Mouse (Mus musculus) kidney, postnatal 0 days (tissue): ENCODE results near the gene Gpcpd1. TPM values are rescaled to one million over a fixed set of nuclear protein-coding genes. Genes with fewer than 3 reads are reported as not detected.

Experiments
- ATAC-seq: fragments of 200-750 bp; cut with Nextera tagmentation; replicated peaks from 2 replicates; pipeline ENCODE4 v1.8.0; 2017; ENCODE audit warnings: low read depth, moderate number of reproducible peaks, moderate TSS enrichment, moderate library complexity; ENCODE audit not compliant: low FRiP score
- DNase-seq: peaks from one replicate; pipeline ENCODE4 v3.0.0-alpha.2; 2016; ENCODE audit warnings: low spot score
- H3K27ac ChIP-seq: fragments of 300-500 bp; sonication (generic); 2 replicates; pipeline ENCODE4 v1.5.1; 2014; ENCODE audit warnings: mild to moderate bottlenecking
- H3K27me3 ChIP-seq: fragments of 300-500 bp; sonication (generic); 2 replicates; pipeline ENCODE4 v1.6.1; 2014; ENCODE audit warnings: low read length, mixed read lengths; ENCODE audit not compliant: insufficient read depth
- H3K36me3 ChIP-seq: fragments of 300-500 bp; sonication (generic); 2 replicates; pipeline ENCODE4 v1.6.1; 2014; ENCODE audit warnings: low read length, mixed read lengths; ENCODE audit not compliant: insufficient read depth
- H3K4me1 ChIP-seq: fragments of 300-500 bp; sonication (generic); replicated peaks from 2 replicates; pipeline ENCODE4 v1.6.1; 2014; ENCODE audit warnings: antibody characterized with exemption, low read length, mixed read lengths; ENCODE audit not compliant: insufficient read depth
- H3K4me2 ChIP-seq: fragments of 300-500 bp; sonication (generic); 2 replicates; pipeline ENCODE4 v1.6.1; 2014; ENCODE audit warnings: mild to moderate bottlenecking, low read length, moderate library complexity, mixed read lengths
- H3K4me3 ChIP-seq: fragments of 300-500 bp; sonication (generic); replicated peaks from 2 replicates; pipeline ENCODE4 v1.5.1; 2014; ENCODE audit warnings: low read depth, low read length
- H3K9ac ChIP-seq: fragments of 300-500 bp; sonication (generic); 2 replicates; pipeline ENCODE4 v1.6.1; 2014; ENCODE audit warnings: low read depth, low read length
- H3K9me3 ChIP-seq: fragments of 300-500 bp; sonication (generic); replicated peaks from 2 replicates; pipeline ENCODE4 v1.6.1; 2016; ENCODE audit warnings: low read length, inconsistent platforms, mixed read lengths
- CTCF ChIP-seq: IDR thresholded peaks from 2 replicates; pipeline ENCODE4 v1.5.1; 2016; ENCODE audit warnings: antibody characterized with exemption, low read depth, mild to moderate bottlenecking, moderate library complexity
- WGBS: fragments of 180-500 bp; shearing (Covaris S2); extraction: QIAGEN DNeasy Blood & Tissue Kit; methylation state at CpG from one replicate; pipeline ENCODE4 v1.1.7; 2014; 5-methylcytosine and 5-hydroxymethylcytosine counted together
- polyA plus RNA-seq: library from polyadenylated mRNA; unstranded; fragments of >200 nt; fragmentation: Nextera tagmentation; extraction: Ambion mirVana; gene quantifications from 2 replicates; pipeline ENCODE4 v1.2.1, GENCODE M21; 2015

The Gpcpd1 gene
- polyA plus RNA-seq, 1 experiment from 2014 or later: 34.3 TPM

DNA sequence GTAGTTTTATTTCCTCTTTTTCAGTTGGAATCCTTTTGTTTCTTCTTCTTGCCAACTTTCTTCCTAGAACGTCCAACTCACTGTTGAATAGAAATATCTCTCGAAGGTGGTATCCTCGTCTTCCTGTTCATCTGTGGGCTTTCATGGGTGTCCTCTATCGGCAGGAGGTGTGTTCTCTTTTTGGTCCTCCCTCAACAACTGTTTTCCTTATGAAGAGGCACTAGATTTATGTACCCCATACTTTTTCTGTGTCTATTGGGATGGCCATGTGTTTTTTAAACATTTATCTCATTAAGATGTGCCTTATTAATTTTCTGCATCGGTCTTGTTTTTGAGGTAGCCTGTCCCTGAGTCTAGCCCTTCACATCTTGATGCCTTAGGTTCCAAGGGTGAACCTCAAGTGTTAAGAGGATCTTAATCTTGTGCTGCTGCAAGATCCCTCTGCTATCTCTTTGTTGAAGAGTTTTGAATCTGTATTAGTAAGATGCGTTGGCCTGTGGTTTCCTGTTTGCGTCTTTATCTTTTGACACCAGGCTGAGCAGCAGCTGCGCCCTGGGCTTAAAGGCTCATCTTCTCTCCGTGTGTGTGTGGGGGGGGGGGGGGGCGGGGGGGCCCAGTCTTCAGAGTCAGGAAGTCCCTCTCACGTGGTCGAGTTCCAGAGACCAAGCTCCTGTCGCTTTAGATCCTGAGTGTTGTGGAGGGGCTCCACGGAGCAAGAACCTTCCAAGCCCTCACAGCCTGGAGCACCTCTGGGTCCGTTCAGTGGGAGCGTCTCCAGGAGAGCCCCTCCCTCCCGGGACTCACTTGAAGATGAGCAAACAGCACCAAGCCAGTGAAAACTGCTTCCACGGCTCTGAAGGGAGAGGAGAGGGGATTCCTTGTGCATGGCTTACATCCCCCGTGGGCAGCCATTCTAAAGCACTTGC, 75.2 kb downstream of the Gpcpd1 start:
- no peak for DNase-seq
- Histone ChIP-seq H3K27ac (no peak overlapping the region), H3K36me3 (no peaks in the 10 kb centered on the region), H3K4me3 (no peak overlapping the region), H3K9ac (no peak overlapping the region), H3K27me3 (no peaks in the 10 kb centered on the region), H3K9me3 (no peaks in the 10 kb centered on the region), H3K4me1 (no peaks in the 10 kb centered on the region), H3K4me2 (0 out of 2 replicates have a peak overlapping the region, but pooled peaks have one; percentile 5)
- 47% methylated on average over 19 of the region's 19 CpGs for WGBS
- no peak for ATAC-seq
- no peak for TF ChIP-seq CTCF

GRCm38 (mm10) chr2:132511011-132511818, 76.3 kb downstream of the Gpcpd1 start:
- DNase-seq: no peak

DNA sequence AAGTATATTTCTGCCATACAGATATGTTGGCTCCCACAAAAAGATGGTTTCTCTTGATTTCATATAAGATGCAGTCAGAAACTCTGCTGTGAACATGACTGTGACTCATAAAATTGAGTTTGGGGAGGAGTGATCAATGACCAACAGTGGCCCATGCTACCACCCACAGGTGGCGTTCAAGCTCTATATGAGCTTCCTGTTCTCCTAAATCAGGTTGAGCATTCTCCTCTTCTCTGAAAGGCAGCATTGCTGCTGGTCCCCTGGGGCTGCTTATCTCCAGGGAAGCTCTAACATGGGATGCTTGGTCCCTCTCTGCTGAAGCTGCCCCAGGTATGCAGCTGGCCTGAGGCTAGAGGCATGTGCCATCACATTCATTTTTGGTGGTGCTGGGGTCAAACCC, 77.8 kb downstream of the Gpcpd1 start:
- Histone ChIP-seq H3K36me3 (no peaks in the 10 kb centered on the region), H3K9ac (no peak overlapping the region), H3K4me2 (no peak overlapping the region), H3K27me3 (no peaks in the 10 kb centered on the region), H3K4me1 (no peaks in the 10 kb centered on the region), H3K27ac (no peak overlapping the region), H3K4me3 (no peak overlapping the region), H3K9me3 (no peaks in the 10 kb centered on the region)
- TF ChIP-seq CTCF: no peak
- no peak for ATAC-seq
- no peak for DNase-seq
- WGBS: 78% methylated on average over 1 of the region's 1 CpGs

More at GRCm38 (mm10) chr2:132511011-132511818, 76.3 kb downstream of the Gpcpd1 start:
- no peak overlapping the region for H3K27ac ChIP-seq
- H3K9ac ChIP-seq: no peak overlapping the region
- no peak for TF ChIP-seq CTCF
- no peaks in the 10 kb centered on the region for H3K36me3 ChIP-seq
- H3K4me2 ChIP-seq: no peak overlapping the region
- H3K4me3 ChIP-seq: no peak overlapping the region
- no peaks in the 10 kb centered on the region for H3K27me3 ChIP-seq
- no peaks in the 10 kb centered on the region for H3K9me3 ChIP-seq
- no peak for ATAC-seq
- WGBS: 90% methylated on average over 6 of the region's 7 CpGs
- H3K4me1 ChIP-seq: no peaks in the 10 kb centered on the region

GRCm38 (mm10) chr2:132509261-132509660, 78.3 kb downstream of the Gpcpd1 start:
- Histone ChIP-seq H3K4me1 (no peaks in the 10 kb centered on the region), H3K36me3 (no peaks in the 10 kb centered on the region), H3K9ac (no peak overlapping the region), H3K4me2 (no peak overlapping the region), H3K4me3 (no peak overlapping the region), H3K27ac (no peak overlapping the region), H3K27me3 (no peaks in the 10 kb centered on the region), H3K9me3 (no peaks in the 10 kb centered on the region)
- WGBS: 64% methylated on average over 9 of the region's 9 CpGs
- DNase-seq (no peak), ATAC-seq (no peak)
- TF ChIP-seq CTCF: no peak

DNA sequence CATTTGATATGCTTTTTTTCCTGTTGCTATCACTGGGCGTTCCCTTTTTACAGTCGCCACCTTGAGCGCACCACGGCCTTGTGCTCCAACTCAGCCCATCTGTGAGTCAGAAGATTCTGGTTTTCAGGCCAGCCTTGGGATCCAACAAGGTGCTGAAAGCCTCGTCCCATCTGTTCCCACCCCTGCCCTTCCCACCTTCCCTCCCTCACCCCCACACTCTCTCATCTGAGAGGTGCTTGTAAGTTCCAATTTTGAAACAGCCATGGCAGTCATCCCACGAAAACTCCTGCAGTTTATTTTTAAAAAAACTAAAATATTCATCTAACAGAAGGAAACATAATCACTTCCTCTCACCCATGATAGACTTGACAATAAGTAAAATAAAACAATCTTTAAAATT, 80.0 kb downstream of the Gpcpd1 start:
- no peaks in the 10 kb centered on the region for H3K9me3 ChIP-seq
- ATAC-seq: no peak
- H3K4me3 ChIP-seq: no peak overlapping the region
- no peaks in the 10 kb centered on the region for H3K36me3 ChIP-seq
- H3K27ac ChIP-seq: no peak overlapping the region
- H3K4me1 ChIP-seq: no peaks in the 10 kb centered on the region
- H3K27me3 ChIP-seq: no peaks in the 10 kb centered on the region
- no peak overlapping the region for H3K4me2 ChIP-seq
- WGBS: 58% methylated on average over 6 of the region's 6 CpGs
- no peak for DNase-seq
- H3K9ac ChIP-seq: no peak overlapping the region
- no peak for TF ChIP-seq CTCF

- no peak for TF ChIP-seq CTCF
Measured at GRCm38 (mm10) chr2:132507091-132507490, 80.4 kb downstream of the Gpcpd1 start.

More at GRCm38 (mm10) chr2:132507091-132507490, 80.4 kb downstream of the Gpcpd1 start:
- H3K36me3 ChIP-seq: no peaks in the 10 kb centered on the region
- no peak overlapping the region for H3K4me3 ChIP-seq
- H3K9ac ChIP-seq: no peak overlapping the region
- 46% methylated on average over 14 of the region's 14 CpGs for WGBS
- H3K9me3 ChIP-seq: no peaks in the 10 kb centered on the region
- no peak overlapping the region for H3K27ac ChIP-seq
- DNase-seq: no peak
- H3K4me2 ChIP-seq: no peak overlapping the region
- no peaks in the 10 kb centered on the region for H3K27me3 ChIP-seq
- no peaks in the 10 kb centered on the region for H3K4me1 ChIP-seq
- no peak for ATAC-seq
